9 mouse cellular contexts compared by ENCODE assay signal in the genomic region with DNA sequence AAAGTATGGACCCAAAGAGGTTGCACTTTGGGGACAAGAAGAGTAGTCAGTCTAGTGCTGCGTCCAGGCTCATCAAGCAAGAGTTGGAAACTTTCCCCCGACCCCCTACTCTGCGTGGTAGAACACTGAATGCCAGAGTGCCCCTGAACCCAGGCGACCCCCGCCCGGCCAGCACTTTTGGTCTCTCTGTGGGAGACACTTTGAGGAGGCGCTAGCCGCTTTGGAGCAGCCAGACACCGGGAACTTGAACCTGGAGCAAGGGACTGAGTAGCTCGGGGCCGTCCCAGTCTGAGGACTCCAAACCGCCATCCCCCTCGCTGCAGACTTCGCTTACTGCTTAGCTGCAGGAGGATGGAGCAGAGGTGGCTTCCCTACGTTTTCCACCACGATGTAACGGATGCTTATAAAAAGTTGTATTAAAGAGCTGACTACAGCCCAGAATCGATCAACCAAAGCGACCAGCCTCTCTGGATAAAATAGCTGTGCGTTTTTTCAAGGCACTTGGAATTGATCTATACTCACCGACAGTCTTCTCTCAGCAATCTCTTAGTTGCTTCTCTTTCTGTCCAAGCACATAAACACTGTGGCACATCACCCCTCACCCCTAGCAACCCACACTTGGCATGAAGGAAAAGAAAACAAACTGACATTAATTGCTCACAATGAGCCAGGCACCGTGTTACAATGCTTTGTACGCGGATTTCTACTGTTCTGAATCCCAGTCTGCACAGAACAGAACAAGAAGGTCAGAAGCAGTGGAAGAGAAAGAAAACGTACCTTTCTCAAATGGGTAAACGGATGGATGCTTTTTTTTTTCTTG. TPM values are rescaled to one million over a fixed set of nuclear protein-coding genes. Genes with fewer than 3 reads are reported as not detected.
DNase-seq lines count a peak whose midpoint lies in the region; ATAC-seq and TF ChIP-seq lines count a peak whose summit lies in the region.
"Had no signal": no experiment of that assay in that cellular context is flagged by ENCODE, and none has a peak within 500 bp of the region (broad histone marks: within the 10 kb centered on the region; RNA-seq: fewer than 3 reads in every experiment).

No protein-coding gene starts in this region.

- peak; percentile 14 to 37 for DNase-seq in frontal cortex, postnatal 10 days (ENCODE audit: low spot score in 2 of 2)
- DNase-seq in frontal cortex, postnatal 25 days (ENCODE audit: low spot score in 2 of 2) = no peak
- DNase-seq in adrenal gland, postnatal 10 days = peak; percentile 22
- DNase-seq in forebrain, embryonic 10.5 days (ENCODE audit: extremely low spot score, low spot score) = peak; percentile 48
- DNase-seq in hindbrain, embryonic 11.5 days (ENCODE audit: low spot score) = peak; percentile 51
- no peak for DNase-seq in liver, adult 2 months (ENCODE audit: extremely low read depth, low read depth, low spot score)
- DNase-seq in ovary, adult 18-20 months (ENCODE audit: low spot score) = peak; percentile 2

- 8% methylated on average over 26 of the region's 26 CpGs for WGBS in forebrain, embryonic 10.5 days
- WGBS in hindbrain, embryonic 11.5 days = 5% methylated on average over 26 of the region's 26 CpGs
- 18% methylated on average over 26 of the region's 26 CpGs for WGBS in liver, adult 2 months

- no peak for TF ChIP-seq POLR2A in liver, adult 2 months (IDR thresholded peaks at IDR 0.05; ENCODE audit: extremely low read depth, insufficient read depth, low read length)

- no peak for ATAC-seq in hindbrain, embryonic 11.5 days (ENCODE audit: low FRiP score)
- ATAC-seq in granulocyte monocyte progenitor cell, adult 5-6 weeks (replicated peaks; ENCODE audit: poor library complexity, severe bottlenecking) = no peak

- H3K4me2 ChIP-seq in hindbrain, embryonic 11.5 days (replicated peaks; ENCODE audit: low read depth, low read length) = peak overlapping the region; percentile 67

- H3K9me3 ChIP-seq in forebrain, embryonic 10.5 days = no peaks in the 10 kb centered on the region
- no peaks in the 10 kb centered on the region for H3K9me3 ChIP-seq in hindbrain, embryonic 11.5 days (ENCODE audit: control insufficient read depth, low read length)
- H3K9me3 ChIP-seq: megakaryocyte, embryonic 14.5 days had no signal

- peak overlapping the region; percentile 96 for H3K27ac ChIP-seq in forebrain, embryonic 10.5 days
- no peak overlapping the region for H3K27ac ChIP-seq in hindbrain, embryonic 11.5 days (ENCODE audit: low read depth, low read length)
- H3K27ac ChIP-seq in liver, adult 2 months (replicated peaks; ENCODE audit: insufficient read depth, low read depth, low read length) = no peak overlapping the region

- peaks cover 38% of the 10 kb centered on the region for H3K27me3 ChIP-seq in forebrain, embryonic 10.5 days (ENCODE audit: poor library complexity, severe bottlenecking)
- H3K27me3 ChIP-seq in hindbrain, embryonic 11.5 days (ENCODE audit: control insufficient read depth, insufficient read depth, low read length) = no peaks in the 10 kb centered on the region
- peaks cover 16% of the 10 kb centered on the region for H3K27me3 ChIP-seq in liver, adult 2 months (ENCODE audit: control insufficient read depth, insufficient read depth, low read length)

- no peaks in the 10 kb centered on the region for H3K36me3 ChIP-seq in forebrain, embryonic 10.5 days (replicated peaks)
- no peaks in the 10 kb centered on the region for H3K36me3 ChIP-seq in hindbrain, embryonic 11.5 days (ENCODE audit: control insufficient read depth, insufficient read depth, low read length)
- H3K36me3 ChIP-seq in liver, adult 2 months (ENCODE audit: control insufficient read depth, insufficient read depth, low read length) = no peaks in the 10 kb centered on the region

- peaks cover 39% of the 10 kb centered on the region for H3K4me1 ChIP-seq in forebrain, embryonic 10.5 days
- 0 out of 2 replicates have a peak, but pooled peaks cover 2% of the 10 kb centered on the region for H3K4me1 ChIP-seq in hindbrain, embryonic 11.5 days (replicated peaks; ENCODE audit: control insufficient read depth, insufficient read depth, low read length)
- H3K4me1 ChIP-seq in liver, adult 2 months (ENCODE audit: control insufficient read depth, insufficient read depth, low read length) = peaks cover 8% of the 10 kb centered on the region

- no peak for TF ChIP-seq CTCF in liver, adult 2 months (IDR thresholded peaks at IDR 0.05; ENCODE audit: low read depth, low read length)

- H3K4me3 ChIP-seq in forebrain, embryonic 10.5 days = peak overlapping the region; percentile 92
- peak overlapping the region; percentile 72 for H3K4me3 ChIP-seq in hindbrain, embryonic 11.5 days (ENCODE audit: low read depth, low read length)
- H3K4me3 ChIP-seq in liver, adult 2 months (ENCODE audit: insufficient read depth, low read depth, low read length) = peak overlapping the region; percentile 5; the same call in 1 of the 2 replicates

- H3K9ac ChIP-seq in hindbrain, embryonic 11.5 days (ENCODE audit: low read depth, low read length) = 0 out of 2 replicates have a peak overlapping the region, but pooled peaks have one; percentile 25
- no peak overlapping the region for H3K9ac ChIP-seq in liver, adult 2 months (ENCODE audit: low read depth, low read length)

- no peaks in the 10 kb centered on the region for H3K79me2 ChIP-seq in liver, adult 2 months (ENCODE audit: control insufficient read depth, insufficient read depth, low read length)

RNA-seq across cellular contexts. Expression of a gene that starts 1.2 kb away (rescaled TPM):
- total RNA-seq in adrenal gland, postnatal 10 days (2021) = 10 to 100 TPM; 24.7 to 47.4 TPM
- 38.8 and 42.4 TPM in 2 replicates for polyA plus RNA-seq in forebrain, embryonic 10.5 days (2016; fragmentation: Nextera tagmentation; extraction: Ambion mirVana)
- 49.5 and 70.3 TPM in 2 replicates for polyA plus RNA-seq in hindbrain, embryonic 11.5 days (2014; fragmentation: Nextera tagmentation; extraction: Ambion mirVana)
- 0.37 and 0.60 TPM in 2 replicates for total RNA-seq in liver, adult 2 months (2014; rRNA removed)
- polyA plus RNA-seq in liver, adult 2 months (2012; rRNA removed) = 0.35 and 0.51 TPM in 2 replicates
- 13.2 and 109 TPM in 2 replicates for total RNA-seq in granulocyte monocyte progenitor cell, adult 5-6 weeks (2014; fragmentation: Nextera tagmentation)
- total RNA-seq in granulocyte monocyte progenitor cell, adult 5-6 weeks (2017) = 0.62 and 3.1 TPM in 2 replicates

Comparison
In these comparisons a context has a peak if more than half of its experiments do, and no peak if none do; other contexts are left out.
1. DNase-seq: peak in frontal cortex, postnatal 10 days (2 of 2), adrenal gland, postnatal 10 days (single experiment), forebrain, embryonic 10.5 days (single experiment), hindbrain, embryonic 11.5 days (single experiment) and ovary, adult 18-20 months (single experiment); none in frontal cortex, postnatal 25 days (0 of 2) and liver, adult 2 months (single experiment).
2. H3K4me3 ChIP-seq: peak in every context shown above with its lines; median percentile 92 in forebrain, embryonic 10.5 days; 72 in hindbrain, embryonic 11.5 days; 5 in liver, adult 2 months.